Mouse (Mus musculus) cerebellum, adult 2 months (tissue): ENCODE results near the gene Atpaf2.

Source experiments
- CTCF ChIP-seq: fragments of 200-500 bp; IDR thresholded peaks from 2 replicates; pipeline ENCODE4 v1.5.1; 2011; ENCODE audit warnings: low read depth, mild to moderate bottlenecking, control low read depth, low read length, moderate library complexity, borderline replicate concordance; ENCODE audit not compliant: insufficient read depth
- POLR2A ChIP-seq: fragments of 200-500 bp; IDR thresholded peaks from 2 replicates; pipeline ENCODE4 v1.6.1; 2011; ENCODE audit warnings: low read length, control low read depth, borderline replicate concordance; ENCODE audit not compliant: insufficient read depth

- TF ChIP-seq POLR2A (no peak), CTCF (no peak)
Measured at GRCm38 (mm10) chr11:60355952-60356351, 62.3 kb downstream of the Atpaf2 start.
